In the genomic region with DNA sequence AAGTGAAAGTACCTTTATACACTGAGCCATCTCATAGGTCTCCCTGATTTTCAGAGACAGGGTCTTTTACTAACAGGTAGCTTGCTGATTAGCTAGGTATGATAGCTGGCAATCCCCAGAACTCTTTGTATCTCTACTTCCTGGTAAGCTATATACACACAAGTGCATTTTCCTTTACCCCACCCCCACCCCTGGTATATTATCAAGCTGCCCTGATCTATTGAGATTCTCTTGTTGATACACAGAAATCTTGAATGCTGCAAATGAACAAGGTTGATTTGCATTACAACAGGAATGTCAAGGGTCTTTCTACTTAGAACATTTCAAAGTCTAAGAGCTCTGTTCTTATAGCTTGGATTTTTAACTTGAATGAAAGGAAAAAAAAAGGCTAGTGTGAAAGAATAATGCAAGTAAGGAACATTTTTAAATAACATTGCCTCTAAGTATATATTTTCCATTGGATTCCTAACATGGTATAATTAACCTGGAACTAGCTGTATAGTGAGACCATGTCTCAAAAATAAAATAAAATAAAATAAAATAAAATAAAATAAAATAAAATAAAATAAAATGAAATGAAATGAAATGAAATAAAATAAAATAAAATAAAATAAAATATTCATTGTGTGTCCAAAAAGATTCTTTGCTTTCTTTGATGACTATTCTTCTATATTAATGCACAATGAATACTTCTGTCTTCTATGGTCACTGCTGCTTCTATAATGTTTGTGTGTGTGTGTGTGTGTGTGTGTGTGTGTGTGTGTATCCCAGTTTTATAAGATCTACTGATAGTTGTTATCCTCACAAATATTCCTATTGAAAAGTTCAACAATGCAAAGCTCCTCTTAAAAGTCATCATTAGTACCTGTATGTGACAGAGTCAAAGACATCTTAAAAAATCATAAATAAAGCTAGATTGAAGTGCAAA, we compare ENCODE assay signal across 12 mouse cellular contexts.
"Had no signal": no experiment of that assay in that cellular context is flagged by ENCODE, and none has a peak within 500 bp of the region (broad histone marks: within the 10 kb centered on the region; RNA-seq: fewer than 3 reads in every experiment).

No protein-coding gene starts in this region.

- ATAC-seq: liver, embryonic 12.5 days had no signal

- H3K4me1 ChIP-seq: limb, embryonic 15.5 days; liver, embryonic 12.5 days; neural tube, embryonic 13.5 days had no signal

- H3K4me2 ChIP-seq: limb, embryonic 15.5 days; liver, embryonic 12.5 days; lung, embryonic 14.5 days; neural tube, embryonic 13.5 days had no signal

- H3K9ac ChIP-seq: limb, embryonic 15.5 days; liver, embryonic 12.5 days; lung, embryonic 14.5 days; neural tube, embryonic 13.5 days had no signal

- H3K9me3 ChIP-seq: limb, embryonic 15.5 days; liver, embryonic 12.5 days; midbrain, embryonic 10.5 days; neural tube, embryonic 13.5 days had no signal

- H3K27ac ChIP-seq: left cerebral cortex, adult 2 months; limb, embryonic 15.5 days; liver, embryonic 12.5 days; midbrain, embryonic 10.5 days; neural tube, embryonic 13.5 days had no signal

- H3K36me3 ChIP-seq: limb, embryonic 15.5 days; liver, embryonic 12.5 days; midbrain, embryonic 10.5 days; neural tube, embryonic 13.5 days had no signal

- DNase-seq: kidney, postnatal 25 days; lung, embryonic 14.5 days; lung, postnatal 10 days; lung, postnatal 4 days; right cerebral cortex, adult 18-20 months; right cerebral cortex, postnatal 25 days; thymus, postnatal 36 days had no signal

- H3K4me3 ChIP-seq: left cerebral cortex, adult 2 months; limb, embryonic 15.5 days; liver, embryonic 12.5 days; midbrain, embryonic 10.5 days; neural tube, embryonic 13.5 days had no signal

- H3K27me3 ChIP-seq: limb, embryonic 15.5 days; liver, embryonic 12.5 days; neural tube, embryonic 13.5 days had no signal
